Mouse (Mus musculus) T-cell, adult 2 months (primary cell): ENCODE measurements around the gene Flad1.
A peak's percentile ranks its signal among the peaks of the same experiment; 100 is the strongest.

Experiments used
- DNase-seq: peaks from one replicate; pipeline ENCODE4 v3.0.0; 2022; ENCODE audit warnings: low spot score

Flad1 gene

DNA sequence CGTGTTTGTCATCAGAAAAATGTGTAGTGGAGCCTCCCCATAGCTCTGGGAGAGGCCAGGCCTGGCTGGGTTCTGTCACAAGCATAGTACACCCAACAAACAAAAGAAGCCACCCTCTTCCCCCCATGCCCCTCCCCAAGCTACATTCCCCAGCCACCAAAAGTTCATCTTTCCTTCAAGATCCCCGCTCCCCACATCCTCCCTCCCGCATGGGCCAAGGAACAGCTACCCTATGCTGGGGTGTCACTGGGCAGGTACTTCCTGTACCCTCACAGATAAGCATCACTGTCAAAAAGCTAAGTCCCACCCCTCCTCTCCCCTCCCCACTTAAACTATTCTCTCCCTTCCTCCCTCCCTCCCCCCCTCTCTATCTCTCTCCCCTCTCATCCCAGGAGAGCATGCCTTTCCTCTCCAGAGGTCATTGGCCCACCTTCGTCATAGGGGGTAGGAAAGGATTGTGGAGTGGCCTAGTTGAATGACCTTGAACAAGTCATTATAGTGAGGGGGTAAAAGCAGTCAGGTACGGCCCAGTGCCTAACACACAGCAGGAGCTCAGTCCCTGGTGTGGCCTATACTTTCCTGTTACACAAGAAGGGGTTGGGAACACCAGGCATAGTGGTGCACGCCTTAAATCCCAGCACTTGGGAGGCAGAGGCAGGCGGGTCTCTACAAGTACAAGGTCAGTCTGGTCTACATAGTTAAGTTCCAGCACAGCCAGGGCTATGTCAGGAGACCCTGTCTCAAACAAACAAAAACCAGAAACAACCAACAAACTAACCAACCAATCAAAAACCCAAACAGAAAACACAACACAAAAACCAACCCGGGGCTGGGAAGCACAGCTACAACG lies 29.4 kb downstream of the Flad1 start:
- peak; percentile 48 for DNase-seq

DNA sequence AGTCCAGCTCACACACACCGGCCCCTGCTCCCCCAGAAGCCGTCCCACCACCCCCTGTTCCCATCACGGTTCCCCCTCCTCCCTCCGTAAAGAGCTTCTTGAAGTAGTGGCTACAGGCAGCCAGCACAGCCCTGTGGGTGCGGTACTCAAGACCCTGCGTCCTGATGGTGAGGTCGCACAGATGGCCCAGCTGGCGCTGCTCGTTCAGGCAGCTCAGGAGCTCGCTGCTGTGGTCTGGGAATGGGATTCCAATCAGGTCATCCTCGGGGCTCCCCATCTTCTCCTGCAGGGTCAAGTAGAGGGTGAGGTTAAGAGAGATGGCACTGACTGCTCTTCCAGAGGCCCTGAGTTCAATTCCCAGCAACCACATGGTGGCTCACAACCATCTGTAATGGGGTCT lies 30.4 kb downstream of the Flad1 start:
- no peak for DNase-seq

DNA sequence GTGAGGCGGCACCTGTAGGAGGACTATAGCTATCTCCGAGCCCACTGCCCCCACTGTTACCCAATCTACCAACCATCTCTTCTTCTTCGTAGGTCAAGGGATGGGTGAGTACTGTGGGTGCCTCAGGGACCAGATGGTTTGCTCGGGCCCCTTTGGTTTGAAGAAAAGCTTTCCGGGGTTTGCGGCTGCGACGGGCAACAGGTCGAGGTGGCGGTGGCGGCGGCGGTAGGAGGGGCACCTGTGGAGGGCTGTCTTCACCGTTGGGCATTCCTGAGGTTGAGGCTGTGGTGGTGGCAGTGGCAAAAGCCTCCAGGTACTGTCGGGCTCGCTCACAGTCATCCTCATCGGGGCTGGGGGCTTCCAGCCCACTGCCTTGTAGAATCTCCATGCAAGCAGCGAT lies 31.0 kb downstream of the Flad1 start:
- DNase-seq = no peak

DNA sequence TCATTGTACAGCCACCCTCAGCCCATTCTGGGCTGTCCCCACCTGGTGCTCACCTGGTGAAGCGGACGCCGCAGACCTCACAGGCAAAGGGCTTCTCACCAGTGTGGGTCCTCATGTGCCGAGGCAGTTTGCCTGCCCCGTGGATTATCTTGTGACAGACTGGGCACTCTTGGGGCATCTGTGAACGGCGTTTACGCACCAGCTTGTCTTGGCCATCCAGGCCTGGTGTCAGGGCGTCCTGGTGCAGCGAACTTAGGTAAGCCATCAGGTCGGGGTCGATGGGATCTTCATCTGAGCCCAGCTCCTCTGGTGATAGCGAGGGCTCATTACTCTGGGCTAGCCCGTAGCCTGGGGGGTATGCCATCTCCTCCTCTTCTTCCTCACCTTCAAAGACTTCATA lies 31.4 kb downstream of the Flad1 start:
- no peak for DNase-seq

DNA sequence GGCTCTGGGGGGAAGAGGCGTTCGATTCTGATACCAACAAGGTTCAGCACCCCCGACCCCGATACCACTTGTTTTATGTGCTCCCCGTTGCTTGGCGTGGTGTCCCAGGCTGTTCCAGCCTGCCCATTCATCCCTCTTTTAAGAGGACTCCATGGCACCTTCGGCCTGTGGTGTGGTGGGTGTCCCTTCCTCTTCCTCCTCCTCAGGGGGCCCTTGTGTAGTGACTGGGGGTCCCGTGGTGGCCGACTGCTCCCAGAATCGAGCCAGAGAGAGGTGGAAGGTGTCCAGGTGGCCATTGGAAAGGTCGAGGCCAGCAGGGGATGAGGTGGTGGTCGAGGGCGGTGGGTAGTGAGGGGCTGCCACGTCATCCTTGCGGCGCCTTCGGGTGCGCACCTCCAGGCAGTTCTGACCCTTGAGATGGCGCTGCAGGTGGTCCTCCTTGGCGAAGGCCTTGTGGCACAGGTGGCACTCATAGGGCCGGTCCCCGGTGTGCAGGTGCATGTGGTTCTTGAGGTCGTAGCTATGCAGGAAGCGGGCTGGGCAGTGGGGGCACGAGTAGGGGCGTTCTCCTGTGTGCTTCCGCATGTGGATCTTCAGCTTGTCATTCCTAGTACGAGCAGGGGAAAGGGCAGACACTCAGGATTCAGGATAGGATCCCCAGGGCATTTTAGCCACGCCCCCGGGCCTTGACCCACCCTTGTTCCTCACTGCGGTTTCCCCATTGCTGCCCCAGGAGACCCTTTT lies 32.1 kb downstream of the Flad1 start:
- peak; percentile 39 for DNase-seq

DNA sequence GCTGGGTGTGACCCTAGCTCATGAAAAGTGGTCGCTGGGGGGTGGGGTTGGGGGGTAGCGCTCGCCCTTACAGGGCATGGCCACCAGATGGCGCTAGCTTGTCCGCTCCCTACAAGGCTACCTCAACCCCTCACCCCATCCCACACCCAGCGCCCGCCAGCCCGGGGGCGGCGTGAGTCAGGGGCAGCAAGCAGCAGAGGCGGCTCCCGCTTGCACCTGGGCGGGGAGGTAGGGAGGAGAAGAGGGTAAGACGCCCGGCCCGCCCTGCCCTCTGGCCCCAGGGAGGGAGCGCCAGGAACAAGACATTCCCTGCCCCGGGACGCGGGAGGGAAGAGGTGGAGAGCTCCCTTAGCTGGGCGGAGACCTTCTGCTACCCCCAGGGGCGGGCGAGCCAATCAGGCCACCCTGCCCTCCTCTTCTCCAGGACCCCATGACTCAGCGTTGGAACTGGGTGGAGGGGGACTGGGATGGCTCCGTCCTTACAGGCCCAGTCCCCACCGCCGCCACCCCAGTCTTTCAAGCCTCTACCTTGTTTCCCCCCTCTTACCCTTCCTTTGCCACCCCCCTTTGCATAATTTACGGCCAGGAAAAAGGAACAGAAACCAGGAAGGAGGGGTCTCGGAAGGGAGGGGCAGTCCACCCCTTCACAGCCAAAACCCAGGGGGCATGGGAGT lies 33.1 kb downstream of the Flad1 start:
- DNase-seq = peak; percentile 72

DNA sequence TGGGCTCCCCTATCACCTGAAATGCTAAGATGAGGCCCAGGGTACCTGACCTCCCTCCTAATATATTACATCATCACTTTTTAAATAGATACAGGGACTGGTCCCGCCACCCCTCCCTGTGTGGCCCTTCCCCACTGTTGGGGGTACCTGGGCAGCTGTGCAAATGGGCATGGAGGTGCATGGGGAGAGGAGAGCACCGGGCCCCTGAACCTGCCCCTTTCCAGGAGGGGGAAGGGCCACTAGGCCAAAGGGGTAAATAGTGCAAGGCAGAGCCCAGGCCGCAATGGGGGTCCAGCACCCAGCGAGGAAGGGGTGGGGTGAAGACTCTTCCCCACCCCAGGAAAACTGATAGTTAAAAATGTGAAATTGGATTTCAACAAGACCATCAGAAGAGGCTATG lies 33.8 kb downstream of the Flad1 start:
- no peak for DNase-seq

DNA sequence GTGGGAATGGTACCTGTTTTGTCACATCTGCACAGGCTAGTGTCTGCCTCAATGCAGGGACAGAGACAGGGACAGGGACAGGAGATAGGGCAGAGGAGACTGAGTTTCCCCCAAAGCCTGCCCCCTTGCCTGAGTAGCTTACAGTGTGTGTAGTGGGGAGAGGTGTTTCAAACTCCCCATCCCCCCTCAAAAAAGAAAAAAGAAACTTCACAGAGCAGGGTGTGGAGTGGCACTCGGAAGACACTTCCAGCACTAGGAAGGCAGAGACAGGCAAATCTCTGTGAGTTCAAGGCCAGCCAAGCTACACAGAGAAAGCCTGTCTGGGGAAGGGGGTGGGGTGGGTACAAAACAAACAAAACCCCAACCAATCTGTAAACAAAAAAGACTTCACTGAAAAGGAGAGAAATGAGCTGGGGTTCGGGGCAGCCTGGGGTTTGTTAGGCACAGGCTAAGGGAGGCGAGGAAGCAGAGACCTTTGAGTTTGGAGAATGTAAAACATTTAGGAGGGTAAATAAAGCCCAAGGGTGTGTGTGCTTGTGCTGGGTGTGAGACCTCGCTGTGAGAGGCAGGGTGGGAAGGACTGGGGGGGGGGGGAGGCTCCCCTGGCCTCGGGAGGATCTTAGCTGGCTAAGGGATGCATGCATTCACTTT lies 38.0 kb downstream of the Flad1 start:
- no peak for DNase-seq

DNA sequence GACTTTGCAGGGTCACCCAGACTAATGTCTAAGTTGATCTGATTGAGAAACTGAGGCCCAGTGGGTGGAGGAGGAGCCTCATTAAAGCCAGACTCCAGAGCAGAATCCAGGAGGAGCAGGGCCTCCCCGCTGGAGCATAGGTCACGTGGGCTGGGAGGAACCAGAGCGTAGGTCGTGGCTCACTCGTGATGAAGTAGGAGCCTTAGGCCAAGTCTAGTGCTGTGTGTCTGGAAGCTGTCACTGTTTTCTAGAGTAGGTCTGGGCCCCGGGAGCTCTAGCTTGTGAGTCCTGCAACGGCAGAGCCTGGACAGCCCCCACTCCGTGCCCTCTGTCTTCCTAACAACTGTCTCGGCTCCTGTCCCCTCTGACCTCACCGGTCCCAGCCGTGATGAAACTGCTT lies 44.3 kb downstream of the Flad1 start:
- DNase-seq = no peak

DNA sequence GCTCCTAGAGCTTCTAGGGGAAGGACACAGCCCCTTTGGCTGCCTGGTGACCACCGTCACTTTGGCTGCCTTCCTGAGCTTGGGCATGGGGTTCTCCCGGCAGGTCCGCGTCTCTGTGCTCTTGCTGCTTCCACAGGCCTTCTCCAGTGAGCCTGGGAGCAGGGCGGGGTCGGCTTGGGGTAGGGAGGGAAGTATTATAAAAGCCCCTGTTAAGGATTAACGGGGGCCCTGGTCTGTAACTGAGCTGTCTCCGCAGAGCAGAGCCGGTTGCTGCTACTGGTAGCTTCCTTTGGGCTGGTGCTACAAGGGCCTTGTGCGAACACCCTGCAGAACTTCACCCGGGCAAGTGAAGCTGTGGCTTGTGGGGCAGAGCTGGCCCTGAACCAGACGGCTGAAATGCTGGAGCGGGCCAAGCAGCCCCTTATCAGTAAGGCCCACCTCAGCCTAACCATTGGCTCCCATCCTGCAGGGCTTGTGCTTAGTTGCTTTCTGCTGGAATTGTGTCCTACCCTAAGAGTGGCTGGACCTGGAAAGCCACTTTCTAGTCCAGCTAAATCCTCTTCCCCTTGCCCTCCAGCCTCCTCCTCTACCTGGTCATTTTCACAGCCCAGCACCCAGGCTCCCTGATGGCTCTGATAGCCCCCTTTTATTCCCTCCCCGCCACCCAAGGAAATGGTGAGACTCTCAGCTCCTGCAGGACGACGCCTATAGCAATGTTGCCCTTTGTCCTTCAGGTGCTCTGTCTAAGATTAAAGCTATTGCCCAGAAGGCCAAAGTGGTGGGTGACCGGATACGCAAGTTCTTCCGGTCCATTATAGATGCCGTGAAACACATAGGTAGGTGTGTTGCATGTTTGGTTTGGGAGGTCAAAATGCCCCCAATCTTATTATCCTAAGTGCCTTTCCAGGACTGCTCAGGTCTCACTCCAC lies 45.9 kb downstream of the Flad1 start:
- DNase-seq = no peak

DNA sequence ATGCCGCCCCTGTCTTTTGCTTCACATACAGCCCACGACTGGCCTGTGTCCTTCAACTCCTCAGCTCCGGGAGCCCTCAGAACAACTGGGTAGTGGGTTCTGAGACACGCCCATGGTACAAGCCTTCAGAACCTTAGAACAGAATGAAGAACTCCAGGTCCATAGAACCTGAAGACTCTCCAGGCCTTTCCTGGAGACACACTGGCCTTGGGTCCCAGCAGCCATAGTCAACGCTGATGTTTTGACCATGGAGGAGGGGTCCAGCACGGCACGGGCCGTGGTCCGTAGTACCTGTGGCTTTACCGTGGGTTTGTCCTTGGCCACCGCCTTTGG lies 46.6 kb downstream of the Flad1 start, which contains the start of gene Dcst1:
TSS of gene Dcst1 (minus strand) at position 101 of the 333 bp plus-strand sequence.
- no peak for DNase-seq

DNA sequence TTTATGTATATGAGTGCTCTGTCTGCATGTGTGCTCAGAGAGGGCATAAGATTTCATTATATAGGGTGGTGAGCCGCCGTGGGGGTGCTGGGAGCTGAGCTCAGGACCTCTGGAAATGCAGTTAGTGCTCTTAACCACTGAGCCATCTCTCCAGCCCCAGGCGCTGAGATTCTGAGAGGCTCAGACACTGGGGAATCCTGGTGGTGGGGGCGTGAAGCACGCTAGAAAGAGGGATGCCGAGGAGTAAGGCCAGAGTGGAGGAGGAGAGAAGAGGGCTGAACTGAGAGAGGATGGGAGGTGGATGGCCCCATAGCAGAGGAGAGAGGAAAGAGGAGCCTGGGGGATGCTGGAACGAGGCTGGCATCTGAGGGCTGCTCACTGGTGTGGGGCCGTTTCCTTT lies 47.0 kb downstream of the Flad1 start:
- DNase-seq = no peak

DNA sequence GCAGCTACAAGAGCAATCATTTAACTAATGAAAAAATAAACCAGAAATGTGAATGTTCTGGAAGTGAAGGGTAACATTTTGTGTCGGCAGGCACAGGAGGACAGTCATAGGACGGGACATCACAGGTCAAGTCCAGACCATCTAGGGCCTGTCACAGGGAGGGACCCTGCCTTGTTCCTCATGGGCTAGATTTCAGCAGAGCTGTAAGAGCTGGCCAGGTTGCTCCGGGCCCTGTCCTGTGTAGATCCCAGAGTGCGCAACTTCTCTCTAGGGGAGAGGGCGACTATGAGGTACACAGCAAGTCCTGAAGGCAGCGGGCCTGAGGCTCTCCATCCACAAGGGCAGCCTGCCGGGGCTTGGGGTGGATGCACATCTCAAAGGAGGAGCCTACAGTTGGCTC lies 50.0 kb downstream of the Flad1 start, which contains the start of gene Dcst2:
TSS of gene Dcst2 (plus strand) at position 301 of the 400 bp plus-strand sequence.
- no peak for DNase-seq

DNA sequence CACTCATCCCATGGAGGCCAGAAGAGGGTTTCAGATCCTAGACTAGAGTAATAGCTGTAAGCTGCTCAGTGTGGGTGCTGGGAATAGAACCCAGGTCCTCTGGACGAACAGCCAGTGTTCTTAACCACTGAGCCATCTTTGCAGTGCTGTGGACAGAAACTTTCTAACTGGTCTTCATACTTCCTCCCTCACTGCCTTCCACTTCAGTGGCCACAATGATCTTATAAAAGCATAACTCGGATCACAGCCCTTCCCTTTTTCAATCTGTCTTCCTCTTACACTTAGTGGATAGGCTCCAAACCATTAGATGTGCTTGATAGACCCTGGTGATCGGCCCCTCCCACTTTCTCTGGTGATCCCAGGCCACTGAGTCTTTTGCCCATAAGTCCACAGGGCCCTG lies 51.4 kb downstream of the Flad1 start:
- no peak for DNase-seq

DNA sequence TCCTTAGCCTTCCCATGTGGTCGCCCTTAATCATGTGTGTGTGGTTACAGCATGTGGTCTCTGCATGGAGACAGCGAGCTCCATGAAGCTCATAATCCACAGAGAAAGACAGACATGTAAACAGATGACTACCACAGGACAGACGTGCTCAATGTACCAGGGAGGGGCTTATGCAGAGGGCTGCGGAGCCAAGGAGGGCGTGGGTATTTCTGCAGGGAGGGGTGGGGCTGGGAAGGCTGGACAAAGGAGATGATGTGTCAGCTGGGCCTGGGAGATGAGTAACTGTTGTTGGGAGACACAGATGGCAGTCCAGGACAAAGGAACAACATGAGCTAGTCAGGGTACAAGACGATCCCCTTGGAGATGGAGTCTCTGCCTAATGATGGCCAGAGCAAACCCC lies 52.0 kb downstream of the Flad1 start:
- DNase-seq = no peak

DNA sequence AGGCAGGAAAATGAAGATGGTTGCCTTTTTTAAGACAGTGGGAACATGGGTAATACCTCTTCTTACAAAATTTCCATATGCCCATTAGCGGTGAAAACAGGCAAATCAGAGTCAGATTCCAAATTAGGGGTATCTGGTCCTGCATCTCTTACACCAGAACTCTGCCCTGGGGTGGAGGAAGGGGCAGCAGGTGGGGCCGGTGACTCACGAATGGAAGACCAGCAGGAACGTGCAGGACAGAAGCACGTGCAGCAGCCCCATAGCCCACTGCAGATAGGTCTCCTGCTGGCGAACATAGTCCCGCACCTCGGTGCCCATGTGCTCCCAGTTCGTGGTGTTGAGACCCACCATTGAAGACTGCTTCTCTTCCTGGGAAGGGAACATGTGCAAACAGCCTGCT lies 55.6 kb downstream of the Flad1 start:
- DNase-seq = no peak

DNA sequence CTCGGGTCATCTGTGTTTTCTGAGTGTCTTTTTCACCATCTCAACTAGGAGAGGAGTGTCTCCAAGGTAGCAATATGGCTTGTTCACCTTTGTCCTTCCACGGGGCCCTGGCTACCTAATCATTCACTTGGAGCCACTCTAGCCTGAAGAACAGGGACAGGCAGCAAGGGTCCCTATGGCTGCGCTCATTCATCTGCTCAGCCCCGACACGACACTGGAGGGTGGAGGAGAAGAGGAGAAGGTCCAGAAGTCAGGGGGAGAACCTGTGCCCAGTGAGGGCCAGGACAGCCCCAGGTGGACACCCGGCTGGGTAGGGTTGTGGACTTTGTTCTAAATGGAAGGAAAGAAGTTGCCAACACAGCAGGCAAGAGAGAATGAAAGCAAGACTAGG lies 56.2 kb downstream of the Flad1 start:
- no peak for DNase-seq

DNA sequence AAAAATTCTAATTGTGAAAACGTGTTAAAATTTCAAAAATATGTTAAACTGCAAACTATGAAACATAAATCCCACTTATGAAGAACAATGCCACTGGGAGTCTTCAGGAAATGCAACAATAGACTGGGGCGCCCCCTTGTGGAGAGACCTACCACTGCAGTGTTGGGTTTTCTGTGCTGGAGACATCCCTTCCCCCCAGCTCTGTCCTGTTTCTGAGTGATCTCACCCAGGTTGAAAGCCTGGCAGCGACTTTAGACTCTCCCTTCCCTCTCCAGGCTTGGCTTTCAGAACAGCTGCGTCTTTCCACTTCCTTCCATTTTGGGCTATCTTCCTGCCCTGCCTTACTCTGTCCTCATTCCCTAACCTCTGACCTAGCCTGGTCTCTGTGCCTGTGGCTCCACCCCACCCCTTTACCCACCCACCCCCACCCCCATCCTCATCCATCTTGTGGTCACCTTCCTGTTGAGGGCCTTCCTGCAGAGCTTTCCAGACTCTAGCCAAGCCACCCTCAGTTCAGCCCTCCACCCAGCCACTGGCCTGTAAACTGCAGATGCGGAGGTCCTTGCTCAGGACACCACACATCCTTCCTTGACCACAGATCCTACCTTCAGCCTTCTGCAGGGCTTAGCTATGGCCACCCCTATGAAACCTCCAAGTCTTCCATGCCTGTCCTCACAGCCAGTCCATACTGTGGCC lies 56.7 kb downstream of the Flad1 start:
- DNase-seq = peak; percentile 82

DNA sequence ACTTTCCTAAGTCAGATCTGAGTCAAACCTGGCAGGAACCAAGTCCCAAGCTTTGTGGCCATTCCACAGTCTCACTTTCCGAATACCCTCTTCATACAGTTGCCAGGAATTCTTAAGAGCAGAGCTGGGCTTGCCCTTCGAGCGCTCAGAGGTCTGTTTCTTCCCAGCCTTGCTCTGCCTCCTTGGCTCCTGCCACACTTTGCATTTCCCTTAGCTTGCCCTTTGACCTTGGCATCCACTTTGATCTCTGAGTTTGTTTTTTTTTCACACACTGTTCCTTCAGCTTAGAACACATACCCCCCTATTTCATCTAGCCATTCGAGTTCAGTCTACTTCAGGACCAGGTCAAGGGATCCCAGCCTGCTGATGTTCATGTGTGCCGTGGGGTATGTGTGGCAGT lies 60.4 kb downstream of the Flad1 start:
- DNase-seq = no peak
